Mouse (Mus musculus) brain, embryonic 14.5 days (tissue): Measurements from ENCODE around the gene Kremen2.

ENCODE experiments used
- CTCF ChIP-seq: fragments of 200-500 bp; IDR thresholded peaks from 2 replicates; pipeline ENCODE4 v1.5.1; 2012; ENCODE audit warnings: inconsistent platforms, mild to moderate bottlenecking, moderate library complexity, borderline replicate concordance; ENCODE audit not compliant: insufficient read depth, insufficient read length; ENCODE audit errors: extremely low read depth
- POLR2A ChIP-seq: fragments of 200-500 bp; IDR thresholded peaks from 2 replicates; pipeline ENCODE4 v1.6.1; 2012; ENCODE audit warnings: mild to moderate bottlenecking, inconsistent platforms, borderline replicate concordance; ENCODE audit not compliant: poor library complexity, insufficient read depth, insufficient read length, severe bottlenecking; ENCODE audit errors: extremely low read depth

GRCm38 (mm10) chr17:23761155-23761554 lies 15.5 kb upstream of the Kremen2 start:
- TF ChIP-seq POLR2A, result no peak
- TF ChIP-seq CTCF, result no peak
